Comparison of ENCODE assay signal across 8 mouse cellular contexts in the genomic region with DNA sequence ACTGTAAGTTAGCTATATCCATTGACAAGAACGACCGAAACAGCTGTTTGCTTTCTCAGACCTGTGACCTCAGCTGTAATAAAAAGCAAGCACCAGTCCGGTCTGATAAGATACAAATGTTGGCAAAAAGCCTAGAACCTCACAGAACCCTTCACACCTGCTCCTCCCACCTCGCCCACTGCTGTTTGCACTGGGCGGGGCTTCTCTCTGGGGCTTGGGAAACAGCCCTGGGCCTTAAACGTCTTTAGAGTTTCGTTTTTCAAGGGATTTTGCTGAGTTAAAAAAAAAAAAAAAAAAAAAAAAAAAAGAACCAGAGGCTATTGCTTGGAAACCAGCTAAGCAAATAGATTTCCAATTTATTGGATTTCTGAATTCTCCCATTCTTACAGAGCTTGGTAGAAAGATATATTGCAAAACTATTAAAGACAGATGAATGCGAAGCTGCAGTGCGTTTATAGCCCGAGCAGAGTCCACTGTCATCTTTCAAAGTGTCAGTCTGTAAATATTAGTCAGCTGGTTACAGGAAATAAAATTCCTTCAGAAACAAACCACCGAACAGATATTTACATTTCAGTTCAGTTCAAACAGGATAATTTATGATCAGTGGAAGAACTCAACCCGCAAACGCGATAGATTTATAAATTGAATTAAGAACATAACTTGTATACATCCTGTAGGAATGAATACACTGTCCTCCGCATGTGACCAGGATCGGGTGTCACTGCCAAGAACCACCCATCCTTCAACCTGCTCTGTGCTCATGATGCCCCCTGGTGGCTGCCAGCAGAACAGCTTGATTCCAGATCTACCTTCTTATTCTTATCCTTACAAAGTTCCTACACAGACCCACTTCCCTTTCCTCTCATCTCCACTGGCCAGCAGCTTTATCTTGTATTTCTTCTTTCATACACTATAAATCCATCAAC. TPM values are rescaled to one million over a fixed set of nuclear protein-coding genes. Genes with fewer than 3 reads are reported as not detected.
DNase-seq lines count a peak whose midpoint lies in the region; ATAC-seq and TF ChIP-seq lines count a peak whose summit lies in the region.

No protein-coding gene starts in this region.

- peak overlapping the region; percentile 40 for H3K4me3 ChIP-seq in left cerebral cortex, adult 2 months

- ATAC-seq in megakaryocyte, adult 5-6 weeks (ENCODE audit: poor library complexity, severe bottlenecking), result peak; percentile 92

- peak; percentile 96 for DNase-seq in adipocyte (ENCODE audit: low spot score)
- DNase-seq in embryo, embryonic 10 days (ENCODE audit: low spot score), result peak; percentile 87
- peak; percentile 72 to 77 for DNase-seq in gastrocnemius, adult 8-10 months (ENCODE audit: low spot score in 2 of 2)
- DNase-seq in hindlimb bud, embryonic 11.5 days (ENCODE audit: extremely low spot score, low read depth, low spot score), result peak; percentile 44
- DNase-seq in left cerebral cortex, adult 2 months (ENCODE audit: extremely low spot score in 1 of 2, low spot score in 2 of 2), result peak; percentile 83 to 87
- DNase-seq in right cerebral cortex, adult 18-20 months, result peak; percentile 83
- DNase-seq in urinary bladder, adult 2 months (ENCODE audit: low spot score), result peak; percentile 66

- peak; percentile 99 for TF ChIP-seq CTCF in left cerebral cortex, adult 2 months (IDR thresholded peaks at IDR 0.05)

- no peak overlapping the region for H3K27ac ChIP-seq in left cerebral cortex, adult 2 months

- intact Hi-C loops in left cerebral cortex, adult 2 months (cut with DNase I), result loop anchor here (1.0 to 5.0 kb wide), 2 partner anchors 190 to 653 kb away; no protein-coding TSS in a partner anchor

RNA-seq across cellular contexts. Expression of a gene that starts 17.3 kb away (rescaled TPM):
- total RNA-seq in gastrocnemius, adult 8-10 months (2022), result 1 to 10 TPM in 1 of 4 experiments, under 1 TPM in 3; 0.46 to 1.0 (median 0.75) TPM
- 10 to 100 TPM; 11.5 to 12.7 TPM for total RNA-seq in left cerebral cortex, adult 2 months (2021)
- 1.6 and 4.0 TPM in 2 replicates for total RNA-seq in megakaryocyte, adult 5-6 weeks (2015)
- 0.81 and 1.5 TPM in 2 replicates for total RNA-seq in megakaryocyte, adult 5-6 weeks (2017)
- polyA plus RNA-seq in urinary bladder, adult 2 months (2012; rRNA removed), result 15.2 and 15.4 TPM in 2 replicates

RNA-seq across cellular contexts. Expression of a gene that starts 24.3 kb away (rescaled TPM):
- 10 to 100 TPM; 16.8 to 18.8 (median 17.4) TPM for total RNA-seq in gastrocnemius, adult 8-10 months (2022)
- 10 to 100 TPM; 34.1 to 37.6 TPM for total RNA-seq in left cerebral cortex, adult 2 months (2021)
- 13.9 and 15.3 TPM in 2 replicates for total RNA-seq in megakaryocyte, adult 5-6 weeks (2015)
- 11.6 and 15.5 TPM in 2 replicates for total RNA-seq in megakaryocyte, adult 5-6 weeks (2017)
- polyA plus RNA-seq in urinary bladder, adult 2 months (2012; rRNA removed), result 15.8 and 17.4 TPM in 2 replicates

RNA-seq across cellular contexts. Expression of a gene that starts 48.2 kb away (rescaled TPM):
- 10 to 100 TPM; 35.7 to 50.1 (median 41.2) TPM for total RNA-seq in gastrocnemius, adult 8-10 months (2022)
- 10 to 100 TPM; 47.2 to 48.0 TPM for total RNA-seq in left cerebral cortex, adult 2 months (2021)
- 15.0 and 15.5 TPM in 2 replicates for total RNA-seq in megakaryocyte, adult 5-6 weeks (2015)
- 18.3 and 25.7 TPM in 2 replicates for total RNA-seq in megakaryocyte, adult 5-6 weeks (2017)
- 36.2 and 43.8 TPM in 2 replicates for polyA plus RNA-seq in urinary bladder, adult 2 months (2012; rRNA removed)

Comparison
In these comparisons a context has a peak if more than half of its experiments do, and no peak if none do; other contexts are left out.
1. DNase-seq: peak in every context shown above with its lines; median percentile 96 in adipocyte; 87 in embryo, embryonic 10 days; 85 in left cerebral cortex, adult 2 months; 83 in right cerebral cortex, adult 18-20 months; 74 in gastrocnemius, adult 8-10 months; 66 in urinary bladder, adult 2 months; 44 in hindlimb bud, embryonic 11.5 days.